ENCODE assay signal across 17 mouse cellular contexts in the genomic region with DNA sequence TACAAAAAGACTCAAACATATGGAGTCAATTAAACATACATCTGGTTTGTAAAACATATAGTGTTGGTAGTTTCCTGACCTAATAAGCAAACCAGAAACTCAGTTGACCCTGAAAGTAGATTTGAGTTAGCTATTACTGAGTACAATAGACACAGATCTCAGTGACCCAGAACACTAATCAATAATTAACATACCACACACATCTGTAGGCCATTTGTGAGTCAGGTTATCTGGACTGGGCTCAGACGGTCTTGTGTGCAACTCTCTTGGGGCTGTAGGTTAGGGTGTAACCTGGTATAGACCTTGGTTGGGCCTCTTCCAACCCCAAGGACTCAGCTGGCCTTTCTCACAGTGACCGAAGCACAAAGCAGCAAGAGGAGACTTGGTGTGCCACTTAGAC.
A peak's percentile ranks its signal among the peaks of the same experiment; 100 is the strongest.
DNase-seq lines count a peak whose midpoint lies in the region; ATAC-seq and TF ChIP-seq lines count a peak whose summit lies in the region.
"Had no signal": no experiment of that assay in that cellular context is flagged by ENCODE, and none has a peak within 500 bp of the region (broad histone marks: within the 10 kb centered on the region; RNA-seq: fewer than 3 reads in every experiment).

No protein-coding gene starts in this region.

- TF ChIP-seq CTCF in liver, postnatal 0 days (IDR thresholded peaks at IDR 0.05; ENCODE audit: low read depth), result no peak
- no peak for TF ChIP-seq CTCF in kidney, adult 2 months (conservative IDR thresholded peaks at IDR 0.05; ENCODE audit: insufficient read depth, insufficient read length, low read depth, low read length)
- TF ChIP-seq CTCF in hindbrain, postnatal 0 days (IDR thresholded peaks at IDR 0.05; ENCODE audit: low read depth), result no peak

- no peak for DNase-seq in liver, postnatal 0 days
- DNase-seq in liver, embryonic 11.5 days (ENCODE audit: low spot score), result no peak
- peak; percentile 70 for DNase-seq in kidney, adult 2 months
- DNase-seq in kidney, postnatal 4 days, result peak; percentile 11 to 32
- DNase-seq in hindbrain, postnatal 0 days (ENCODE audit: low spot score), result no peak
- no peak for DNase-seq in right cerebral cortex, postnatal 36 days (ENCODE audit: low spot score in 2 of 2)
- no peak for DNase-seq in left cerebral cortex, adult 8-10 months (ENCODE audit: low spot score in 2 of 2)
- no peak for DNase-seq in lung, postnatal 14 days
- DNase-seq: adrenal gland, adult 2 months; cerebellum, adult 2 months; gastrocnemius, postnatal 10 days; heart, postnatal 4 days; lung, adult 18-20 months; midbrain, embryonic 14.5 days had no signal

- H3K9me3 ChIP-seq in liver, postnatal 0 days (ENCODE audit: low read length), result no peaks in the 10 kb centered on the region
- no peaks in the 10 kb centered on the region for H3K9me3 ChIP-seq in liver, embryonic 11.5 days (ENCODE audit: control insufficient read depth, low read length)
- H3K9me3 ChIP-seq in hindbrain, postnatal 0 days (ENCODE audit: low read length), result no peaks in the 10 kb centered on the region
- H3K9me3 ChIP-seq: forebrain, embryonic 13.5 days had no signal

- H3K27me3 ChIP-seq in liver, postnatal 0 days (ENCODE audit: insufficient read depth, low read length), result no peaks in the 10 kb centered on the region
- H3K27me3 ChIP-seq in liver, embryonic 11.5 days (replicated peaks; ENCODE audit: control insufficient read depth, insufficient read depth, low read length), result no peaks in the 10 kb centered on the region
- H3K27me3 ChIP-seq in kidney, adult 2 months (replicated peaks; ENCODE audit: control insufficient read depth, insufficient read depth, low read length), result no peaks in the 10 kb centered on the region
- no peaks in the 10 kb centered on the region for H3K27me3 ChIP-seq in hindbrain, postnatal 0 days (ENCODE audit: insufficient read depth, low read length)
- H3K27me3 ChIP-seq: forebrain, embryonic 13.5 days had no signal

- no peak overlapping the region for H3K4me3 ChIP-seq in liver, postnatal 0 days (ENCODE audit: low read depth, low read length)
- no peak overlapping the region for H3K4me3 ChIP-seq in liver, embryonic 11.5 days (ENCODE audit: low read depth, low read length)
- no peak overlapping the region for H3K4me3 ChIP-seq in kidney, adult 2 months (ENCODE audit: insufficient read depth, low read depth, low read length)
- H3K4me3 ChIP-seq in hindbrain, postnatal 0 days (ENCODE audit: low read length), result no peak overlapping the region
- H3K4me3 ChIP-seq: forebrain, embryonic 13.5 days had no signal

- WGBS in liver, postnatal 0 days (ENCODE audit: insufficient replicate concordance), result 70% methylated on average over 2 of the region's 2 CpGs
- 84% methylated on average over 2 of the region's 2 CpGs for WGBS in liver, embryonic 11.5 days
- WGBS in kidney, adult 2 months, result 41% methylated on average over 2 of the region's 2 CpGs
- 89% methylated on average over 2 of the region's 2 CpGs for WGBS in hindbrain, postnatal 0 days

- TF ChIP-seq EP300 in liver, postnatal 0 days (IDR thresholded peaks at IDR 0.05; ENCODE audit: low read depth), result no peak

- no peak overlapping the region for H3K4me2 ChIP-seq in liver, postnatal 0 days (ENCODE audit: low read depth, low read length)
- no peak overlapping the region for H3K4me2 ChIP-seq in liver, embryonic 11.5 days
- H3K4me2 ChIP-seq in hindbrain, postnatal 0 days (ENCODE audit: low read depth, low read length), result no peak overlapping the region
- H3K4me2 ChIP-seq: forebrain, embryonic 13.5 days; heart, embryonic 11.5 days had no signal

- no peak for TF ChIP-seq POLR2A in kidney, adult 2 months (IDR thresholded peaks at IDR 0.05; ENCODE audit: low read depth, low read length)

- no peaks in the 10 kb centered on the region for H3K4me1 ChIP-seq in liver, postnatal 0 days (ENCODE audit: insufficient read depth)
- no peaks in the 10 kb centered on the region for H3K4me1 ChIP-seq in liver, embryonic 11.5 days (replicated peaks; ENCODE audit: control insufficient read depth, insufficient read depth, low read length)
- 0 out of 2 replicates have a peak, but pooled peaks cover 3% of the 10 kb centered on the region for H3K4me1 ChIP-seq in kidney, adult 2 months (ENCODE audit: control insufficient read depth, insufficient read depth, low read length)
- no peaks in the 10 kb centered on the region for H3K4me1 ChIP-seq in hindbrain, postnatal 0 days (ENCODE audit: insufficient read depth, low read length)
- H3K4me1 ChIP-seq: forebrain, embryonic 13.5 days had no signal

- no peaks in the 10 kb centered on the region for H3K36me3 ChIP-seq in liver, postnatal 0 days (replicated peaks; ENCODE audit: insufficient read depth, low read length)
- H3K36me3 ChIP-seq in liver, embryonic 11.5 days (ENCODE audit: control insufficient read depth, insufficient read depth, low read length), result no peaks in the 10 kb centered on the region
- no peaks in the 10 kb centered on the region for H3K36me3 ChIP-seq in kidney, adult 2 months (ENCODE audit: control insufficient read depth, insufficient read depth, low read length)
- no peaks in the 10 kb centered on the region for H3K36me3 ChIP-seq in hindbrain, postnatal 0 days (ENCODE audit: insufficient read depth, low read length)

- no peak overlapping the region for H3K9ac ChIP-seq in liver, postnatal 0 days (replicated peaks)
- no peak overlapping the region for H3K9ac ChIP-seq in liver, embryonic 11.5 days (ENCODE audit: low read depth, low read length)
- no peak overlapping the region for H3K9ac ChIP-seq in hindbrain, postnatal 0 days (replicated peaks; ENCODE audit: low read length)
- H3K9ac ChIP-seq: forebrain, embryonic 13.5 days had no signal

- no peak overlapping the region for H3K27ac ChIP-seq in liver, postnatal 0 days (ENCODE audit: low read depth)
- no peak overlapping the region for H3K27ac ChIP-seq in liver, embryonic 11.5 days (ENCODE audit: low read depth, low read length)
- no peak overlapping the region; the same call in 1 of the 2 replicates for H3K27ac ChIP-seq in kidney, adult 2 months (ENCODE audit: insufficient read depth, low read depth, low read length)
- no peak overlapping the region for H3K27ac ChIP-seq in hindbrain, postnatal 0 days
- H3K27ac ChIP-seq: forebrain, embryonic 13.5 days; macrophage had no signal

- peak; percentile 91 for ATAC-seq in liver, postnatal 0 days
- ATAC-seq in liver, embryonic 11.5 days (replicated peaks; ENCODE audit: low FRiP score), result no peak
- ATAC-seq in hindbrain, postnatal 0 days, result no peak
- ATAC-seq: forebrain, embryonic 13.5 days had no signal

Comparison
In these comparisons a context has a peak if more than half of its experiments do, and no peak if none do; other contexts are left out.
1. DNase-seq: peak in kidney, adult 2 months (single experiment) and kidney, postnatal 4 days (2 of 2); none in liver, postnatal 0 days (single experiment), liver, embryonic 11.5 days (single experiment), hindbrain, postnatal 0 days (single experiment), right cerebral cortex, postnatal 36 days (0 of 2), left cerebral cortex, adult 8-10 months (0 of 2) and lung, postnatal 14 days (single experiment).